Mouse (Mus musculus): ENCODE data around the gene Kcna10.
A peak's percentile ranks its signal among the peaks of the same experiment; 100 is the strongest.

DNA sequence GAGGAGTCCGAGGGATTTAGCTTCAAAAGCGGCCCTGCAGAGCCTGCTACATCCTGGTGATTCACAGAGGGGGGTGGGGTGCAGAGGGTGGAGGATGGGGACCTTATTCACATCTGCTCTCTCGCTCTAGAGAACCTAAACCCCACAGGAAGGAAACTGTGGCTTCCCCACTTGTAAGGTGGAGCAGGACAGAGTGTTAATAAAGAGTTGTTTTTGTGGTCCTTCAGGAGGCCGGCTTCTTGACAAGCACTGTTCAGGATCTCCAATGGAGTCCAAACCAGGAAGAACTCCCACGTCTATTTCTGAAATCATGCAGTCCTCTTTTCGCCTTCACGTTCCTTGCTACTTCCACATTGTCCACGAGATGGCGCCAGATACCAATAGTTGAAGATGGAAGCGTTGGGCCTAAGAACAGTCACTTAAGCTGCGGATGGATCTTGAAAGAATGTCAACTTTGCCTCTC lies 50.5 kb downstream of the Kcna10 start:
- TF ChIP-seq CTCF (IDR thresholded peaks at IDR 0.05): peak; percentile 95
- no peak; the same call in 1 of the 2 replicates for TF ChIP-seq POLR2A (IDR thresholded peaks at IDR 0.05; ENCODE audit: insufficient read depth, low read depth, low read length)
- TF ChIP-seq EP300 (IDR thresholded peaks at IDR 0.05; ENCODE audit: insufficient read depth, low read depth, low read length): peak; percentile 94

Data from heart, adult 2 months (tissue).